Mouse (Mus musculus) urinary bladder, postnatal 10 days (tissue): ENCODE data around the gene Larp4.
A peak's percentile ranks its signal among the peaks of the same experiment; 100 is the strongest.
"Not testable (repeated sequence)": the region's sequence is repeated elsewhere in the genome, so short reads cannot be mapped to it uniquely, and the experiment has no call there.

Experiments
- DNase-seq: peaks from one replicate; pipeline ENCODE4 v3.0.0; 2022; ENCODE audit warnings: low spot score

Larp4 gene

DNA sequence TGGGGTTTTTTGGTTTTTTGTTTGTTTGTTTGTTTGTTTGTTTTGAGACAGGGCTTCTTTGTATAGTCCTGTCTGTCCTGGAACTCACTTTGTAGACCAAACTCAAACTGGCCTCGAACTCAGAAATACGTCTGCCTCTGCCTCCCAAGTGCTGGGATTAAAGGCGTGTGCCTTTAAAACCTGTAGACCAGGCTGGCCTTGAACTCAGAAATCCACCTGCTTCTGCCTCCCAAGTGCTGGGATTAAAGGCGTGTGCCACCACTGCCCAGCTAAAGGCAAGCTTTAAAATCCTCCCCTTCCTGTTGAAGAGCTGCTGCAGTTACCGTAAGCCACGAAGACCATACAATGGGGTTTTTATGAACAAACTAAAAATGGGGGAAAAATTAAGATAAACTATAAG is at the start of gene Larp4:
Larp4 (plus strand) TSS at position 301 of the 400 bp plus-strand sequence.
- DNase-seq = not testable (repeated sequence)

DNA sequence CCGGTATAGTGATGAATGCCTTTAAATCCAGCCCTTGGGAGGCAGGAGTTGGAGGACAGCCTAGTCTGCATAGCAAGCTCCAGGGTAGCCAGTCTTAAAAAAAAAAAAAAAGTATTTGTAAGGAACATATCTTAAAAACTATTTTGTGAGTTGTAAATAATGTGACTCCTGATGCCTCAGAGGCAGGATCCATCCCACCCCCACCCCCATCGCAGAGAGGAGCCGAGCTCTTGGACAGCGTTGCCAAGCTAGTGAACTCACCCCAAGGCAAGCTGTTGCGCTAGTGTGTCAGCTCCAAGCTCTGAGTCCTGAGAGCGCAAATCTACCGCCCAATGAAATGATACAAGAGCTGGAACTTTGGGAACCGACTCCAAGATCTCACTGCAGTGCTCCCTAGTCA is 38.6 kb upstream of the Larp4 start:
- DNase-seq = no peak

DNA sequence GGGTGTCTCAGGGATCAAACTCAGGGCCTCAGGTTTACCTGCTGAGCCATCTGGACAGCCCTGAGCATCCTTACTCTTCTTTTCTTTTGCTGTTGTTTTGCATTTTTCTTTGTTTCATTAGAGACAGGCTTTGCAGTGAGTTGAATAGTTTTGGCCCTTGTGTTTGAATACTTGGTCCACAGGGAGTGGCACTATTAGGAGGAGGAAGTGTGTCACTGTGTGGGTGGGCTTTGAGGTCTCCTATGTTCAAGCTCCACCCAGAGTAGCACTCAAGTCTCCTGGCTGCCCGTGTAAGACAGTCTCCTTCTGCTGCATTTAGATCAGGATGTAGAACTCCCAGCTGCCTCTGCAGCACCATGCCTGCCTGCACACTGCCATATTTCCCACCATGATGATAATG is 35.4 kb upstream of the Larp4 start:
- DNase-seq = no peak

DNA sequence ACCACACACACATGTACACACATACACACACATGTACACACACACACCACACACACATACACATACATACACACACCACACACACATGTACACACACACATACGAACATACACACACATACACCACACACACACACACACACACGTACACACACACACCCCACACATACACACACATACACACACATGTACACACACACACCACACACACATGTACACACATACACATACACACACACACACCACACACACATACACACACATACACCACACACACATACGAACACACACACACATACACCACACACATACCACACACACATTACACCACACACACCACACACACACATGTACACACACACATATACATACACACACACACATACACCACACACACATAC is 33.2 kb upstream of the Larp4 start:
- DNase-seq = no peak

DNA sequence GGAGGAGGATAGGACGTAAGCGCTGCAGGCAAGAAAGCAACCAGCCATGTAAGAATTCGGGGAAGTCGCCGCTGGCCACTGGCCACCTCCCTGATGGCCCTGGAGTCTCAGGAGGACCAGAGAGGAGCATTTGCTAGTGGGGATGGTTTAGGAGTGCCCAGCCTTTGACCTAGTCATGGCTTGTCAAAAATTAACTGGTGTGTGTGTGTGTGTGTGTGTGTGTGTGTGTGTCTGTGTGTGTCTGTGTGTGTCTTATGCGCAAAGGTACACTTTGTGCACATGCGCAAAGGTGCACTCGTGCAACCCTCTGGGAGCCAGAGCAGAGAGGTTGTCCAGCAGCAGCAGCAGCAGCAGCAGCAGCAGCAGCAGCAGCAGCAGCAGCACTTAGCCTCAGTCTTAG is 32.0 kb upstream of the Larp4 start:
- no peak for DNase-seq

DNA sequence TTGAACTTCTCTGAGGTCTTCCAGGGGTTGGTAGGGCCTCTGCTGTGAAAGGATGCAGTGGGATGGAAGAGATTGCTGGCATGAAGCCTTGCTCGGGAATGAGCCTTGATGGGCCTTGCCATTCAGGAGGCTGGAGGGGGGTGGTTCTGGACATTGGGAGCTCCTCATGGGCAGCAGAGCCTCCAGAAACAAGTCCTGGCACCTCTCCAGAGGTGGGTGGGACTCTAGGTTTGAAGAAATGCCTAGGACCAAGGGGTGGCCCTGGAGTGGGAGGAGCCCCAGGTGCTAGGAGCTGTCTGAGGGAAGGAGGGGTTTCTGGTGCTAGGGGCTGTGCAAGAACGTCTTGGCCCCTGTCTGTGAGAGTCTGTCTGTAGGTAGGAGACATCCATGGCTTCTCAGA is 29.4 kb upstream of the Larp4 start:
- no peak for DNase-seq

DNA sequence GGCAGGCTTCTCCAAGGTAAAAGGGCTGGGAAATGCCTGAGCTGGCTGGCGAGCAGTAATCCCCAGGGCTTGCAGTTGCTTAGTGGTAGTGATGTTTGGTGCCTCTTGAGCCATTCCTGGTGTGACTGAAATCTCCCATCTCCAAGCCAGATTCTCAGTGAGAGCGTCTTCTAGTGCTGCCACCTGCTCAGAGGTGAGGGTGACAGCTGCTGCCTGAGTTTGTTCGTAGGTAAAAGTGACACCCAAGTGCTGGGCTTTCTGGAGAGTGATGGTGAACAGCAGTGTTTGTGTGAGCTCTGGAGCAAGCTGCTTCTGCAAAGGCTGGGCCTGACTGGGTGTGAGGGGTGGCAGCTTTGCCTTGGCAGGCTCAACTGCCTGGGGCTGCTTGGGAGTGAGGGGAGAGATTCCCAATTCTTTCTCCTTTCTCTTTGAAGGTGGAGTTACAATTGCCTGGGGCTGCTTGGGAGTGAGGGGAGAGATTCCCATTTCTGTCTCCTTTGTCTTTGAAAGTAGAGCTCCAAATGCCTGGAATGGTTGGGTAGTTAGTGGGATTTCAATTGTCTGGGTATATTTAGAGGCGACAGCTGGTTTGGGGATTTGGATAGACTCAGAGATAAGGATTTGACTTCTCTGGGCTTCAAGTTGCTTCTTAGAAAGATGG is 28.8 kb upstream of the Larp4 start:
- no peak for DNase-seq

DNA sequence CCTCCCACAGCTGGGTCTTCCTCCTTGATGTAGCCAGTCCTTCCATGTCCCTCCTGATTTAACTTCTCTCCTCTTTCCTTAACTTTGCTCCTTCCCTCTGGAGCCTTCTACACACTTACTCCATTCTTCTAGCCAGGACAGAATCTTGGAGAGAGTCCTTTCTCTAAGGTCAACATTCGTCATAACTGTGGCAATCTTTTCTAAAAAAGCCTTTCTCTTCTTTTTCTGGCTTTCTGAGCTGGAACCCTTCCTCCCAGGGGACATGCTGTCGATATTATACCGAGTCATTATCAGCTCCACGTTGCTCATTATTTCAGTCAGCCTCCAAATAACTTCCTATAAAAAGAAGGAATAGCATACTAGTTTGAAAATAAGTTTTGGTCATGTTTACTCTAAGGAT is 14.5 kb upstream of the Larp4 start:
- DNase-seq = no peak

DNA sequence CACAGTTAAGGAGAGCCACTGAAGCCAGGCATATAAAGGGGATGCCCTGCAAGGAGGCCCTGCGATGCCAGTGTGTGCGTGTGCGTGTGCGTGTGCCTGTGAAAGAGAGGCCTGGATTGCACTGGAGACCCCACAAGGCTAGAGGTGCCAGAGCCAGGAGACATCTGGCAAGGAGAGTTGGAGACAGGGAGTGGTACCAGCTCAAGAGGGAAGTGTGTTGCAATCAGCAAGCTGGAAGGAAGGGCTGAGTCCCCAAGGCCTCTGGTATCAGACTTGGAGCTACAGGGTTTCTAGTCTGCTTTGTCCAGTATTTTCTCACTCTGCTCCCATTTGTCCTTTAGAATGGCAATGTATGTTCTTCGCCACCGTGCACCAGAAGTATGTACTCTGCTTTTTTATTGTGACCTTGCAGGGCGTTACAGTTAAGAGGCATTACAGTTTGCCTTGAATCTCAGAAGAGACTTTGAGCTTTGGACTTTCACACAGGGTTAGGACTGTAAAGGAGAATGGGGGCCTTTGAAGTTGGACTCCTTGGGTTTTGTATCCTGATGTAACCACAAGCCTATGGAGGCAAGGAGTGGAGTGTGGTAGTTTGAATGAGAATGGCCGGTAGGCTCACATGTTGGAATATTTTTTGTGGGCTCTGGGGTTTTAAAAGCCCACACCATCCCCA is 4.6 kb upstream of the Larp4 start:
- DNase-seq = no peak

DNA sequence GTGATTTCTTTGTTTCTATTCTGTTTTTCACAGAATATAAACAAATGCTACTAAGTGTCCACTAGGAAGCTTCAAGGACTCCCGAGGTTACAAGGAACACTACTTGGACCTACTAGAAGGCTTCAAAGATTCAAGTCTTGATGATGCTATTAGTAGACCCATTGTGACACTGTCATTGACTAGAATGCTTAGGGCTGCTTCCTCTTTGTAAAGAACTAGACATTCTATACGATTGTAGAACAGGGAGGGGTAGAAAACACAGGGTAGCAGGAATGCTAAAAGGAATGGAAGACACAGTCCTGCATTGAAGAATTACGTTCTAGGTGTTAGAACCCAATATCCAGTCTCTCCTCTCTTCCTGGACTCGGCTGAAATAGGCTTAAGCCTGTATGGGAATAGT is 2.9 kb upstream of the Larp4 start, which contains the start of gene Fam186a:
Fam186a (minus strand) TSS at position 101 of the 400 bp plus-strand sequence.
- DNase-seq = no peak

DNA sequence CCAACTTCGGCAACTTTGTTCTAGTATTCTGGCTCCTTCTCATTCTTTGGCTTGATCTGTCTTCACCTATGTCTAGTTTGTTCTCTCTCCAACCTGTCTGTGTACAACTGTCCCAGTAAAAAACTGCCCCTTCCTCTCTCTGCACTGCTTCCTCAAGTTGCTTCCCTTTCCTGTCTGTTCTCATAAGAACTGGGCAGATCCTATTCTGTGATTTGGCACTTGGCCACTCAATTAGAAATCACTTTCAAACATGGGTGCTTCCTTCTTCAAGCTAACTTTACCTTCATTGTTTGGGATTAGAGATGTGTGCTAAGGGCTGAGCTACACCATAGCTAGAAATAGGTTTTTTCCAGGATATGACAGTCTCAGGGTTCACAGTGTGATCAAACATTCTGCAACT is 741 bp downstream of the Larp4 start:
- no peak for DNase-seq

DNA sequence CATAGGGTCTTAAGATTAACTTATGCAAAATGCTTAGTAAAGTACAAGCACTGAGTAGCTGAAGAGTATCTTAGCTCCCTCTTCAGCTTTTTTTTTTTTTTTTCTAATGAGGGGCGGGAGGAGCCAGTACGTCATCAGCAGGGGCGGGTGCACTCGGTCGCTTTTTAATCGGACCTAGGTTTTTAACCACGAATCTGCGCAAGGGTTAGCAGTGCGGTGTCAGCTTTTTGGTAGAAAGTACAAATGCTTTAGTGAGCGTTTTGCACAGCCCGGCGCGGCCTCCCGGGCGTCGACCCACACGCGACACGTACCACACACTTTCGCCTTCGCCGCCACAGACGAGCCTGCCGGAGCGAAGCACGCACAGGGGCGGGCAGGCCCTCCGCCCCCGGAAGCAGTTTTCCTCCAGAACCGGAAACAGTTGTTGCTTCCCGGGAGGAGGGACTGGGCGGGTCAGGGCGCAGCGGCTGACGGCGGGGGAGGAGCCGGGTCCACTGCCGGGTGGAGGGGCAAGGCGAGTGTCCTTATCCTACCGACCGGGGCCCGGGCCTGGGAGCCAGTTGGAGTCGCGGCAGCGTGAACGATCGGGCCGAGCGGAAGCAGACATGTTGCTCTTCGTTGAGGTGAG is 2.6 kb downstream of the Larp4 start:
- peak; percentile 91 for DNase-seq

DNA sequence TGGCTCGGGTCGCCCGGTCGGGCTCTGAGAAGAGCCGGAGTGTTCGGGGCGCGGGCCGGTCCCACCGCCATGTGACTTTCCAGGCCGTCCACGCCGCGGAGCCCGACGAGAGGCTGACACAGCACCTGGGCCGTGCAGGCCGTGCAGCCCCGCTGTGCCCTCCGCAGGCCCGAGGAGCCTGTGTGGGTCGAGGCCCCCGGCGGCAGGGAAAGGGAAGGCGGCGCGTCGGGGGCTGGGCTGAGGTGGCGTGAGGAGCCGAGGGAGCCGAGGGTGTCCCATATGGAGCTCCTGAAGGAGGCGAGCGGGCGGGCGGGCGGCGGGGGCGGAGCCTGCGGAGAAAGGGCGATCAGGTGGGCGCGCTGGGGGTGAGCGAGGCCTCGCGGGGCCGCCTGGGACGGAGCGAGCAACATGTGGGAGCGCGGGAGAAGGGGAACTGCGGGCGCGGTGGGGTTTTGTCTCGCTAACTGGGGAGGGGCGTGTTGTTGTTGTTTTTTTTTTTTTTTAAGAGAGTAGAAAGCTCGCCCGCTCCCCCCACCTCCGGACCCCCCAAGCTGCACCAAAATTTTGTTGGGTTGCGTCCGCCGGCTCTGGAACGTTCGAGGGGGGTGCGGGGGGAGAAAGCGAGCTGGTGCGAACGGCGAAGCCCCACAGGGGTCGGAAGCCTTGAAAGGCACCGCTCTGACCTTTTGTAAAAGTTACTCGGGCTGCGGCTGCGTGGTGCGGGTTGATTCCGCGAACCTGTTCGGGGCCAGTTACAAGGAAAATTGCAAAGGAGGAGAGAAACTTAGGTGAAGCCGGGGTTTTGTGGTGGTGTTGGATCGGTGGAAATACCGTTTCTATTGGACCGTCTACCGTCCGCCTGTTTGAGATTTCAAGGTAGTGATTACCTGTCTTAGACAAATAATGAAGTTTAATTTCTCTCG is 3.4 kb downstream of the Larp4 start:
- peak; percentile 18 for DNase-seq

DNA sequence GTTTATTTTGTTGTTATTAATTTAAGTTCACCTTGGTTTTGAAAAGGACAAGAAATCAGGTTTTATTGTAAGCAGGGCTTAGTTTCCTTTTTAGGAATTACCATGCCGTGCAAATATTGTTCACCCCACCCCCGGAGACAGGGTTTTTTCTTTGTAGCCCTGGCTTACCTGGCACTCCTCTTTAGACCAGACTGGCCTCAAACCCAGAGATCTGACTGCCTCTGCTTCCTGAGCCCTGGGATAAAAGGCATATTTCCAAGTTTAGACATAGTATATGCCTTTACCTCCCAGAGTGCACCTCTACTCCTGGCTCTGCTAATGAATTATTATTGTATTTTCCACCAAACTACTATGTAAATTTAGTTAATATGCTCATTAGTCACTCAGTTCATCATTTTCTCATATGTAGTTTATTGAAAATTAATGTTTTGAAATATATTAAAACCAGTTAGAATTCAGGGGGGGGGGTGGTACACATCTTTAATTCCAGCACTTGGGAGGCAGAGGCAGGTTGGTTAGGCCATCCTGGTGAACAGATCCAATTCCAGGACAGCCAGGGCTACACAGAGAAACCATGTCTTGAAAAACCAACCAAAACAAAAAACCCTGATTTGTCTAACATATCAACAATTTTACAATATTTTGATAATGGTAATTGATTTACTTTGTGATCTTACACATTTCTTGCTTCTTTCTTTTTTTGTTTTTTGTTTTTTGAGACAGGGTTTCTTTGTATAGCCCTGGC is 4.8 kb downstream of the Larp4 start:
- no peak for DNase-seq

DNA sequence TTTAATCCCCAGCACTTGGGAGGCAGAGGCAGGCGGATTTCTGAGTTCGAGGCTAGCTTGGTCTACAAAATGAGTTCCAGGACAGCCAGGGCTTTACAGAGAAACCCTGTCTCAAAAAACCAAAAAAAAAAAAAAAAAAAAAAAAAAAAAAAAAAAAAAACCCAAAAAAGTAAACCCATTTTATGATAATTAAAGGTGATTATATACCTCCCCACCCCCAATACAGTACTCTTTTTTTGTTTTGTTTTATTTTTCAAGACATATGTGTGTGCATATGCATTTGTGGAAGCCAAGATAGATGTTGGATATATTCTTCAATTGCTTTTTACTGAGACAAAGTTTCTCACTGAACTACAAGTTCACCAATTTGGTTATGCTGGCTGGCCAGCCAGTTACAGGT is 6.3 kb downstream of the Larp4 start:
- DNase-seq = not testable (repeated sequence)

DNA sequence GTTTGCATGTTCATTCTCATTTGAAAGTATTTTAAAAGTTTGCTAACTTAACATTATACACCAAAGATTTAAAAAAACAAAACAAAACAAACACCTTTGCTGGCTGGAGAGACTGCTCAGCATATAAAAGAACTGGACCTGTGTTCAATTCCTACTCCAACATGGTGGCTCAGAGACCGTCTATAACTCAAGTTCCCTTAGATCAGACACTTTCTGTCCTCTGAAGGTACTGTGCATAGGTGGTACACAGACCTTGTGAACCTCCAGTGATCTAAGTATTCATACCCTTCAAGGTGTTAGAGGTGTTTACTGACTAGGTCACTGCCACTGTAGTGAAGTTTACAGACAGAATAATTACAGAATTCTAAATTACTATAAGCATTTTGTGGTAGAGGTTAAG is 9.4 kb downstream of the Larp4 start:
- no peak for DNase-seq

DNA sequence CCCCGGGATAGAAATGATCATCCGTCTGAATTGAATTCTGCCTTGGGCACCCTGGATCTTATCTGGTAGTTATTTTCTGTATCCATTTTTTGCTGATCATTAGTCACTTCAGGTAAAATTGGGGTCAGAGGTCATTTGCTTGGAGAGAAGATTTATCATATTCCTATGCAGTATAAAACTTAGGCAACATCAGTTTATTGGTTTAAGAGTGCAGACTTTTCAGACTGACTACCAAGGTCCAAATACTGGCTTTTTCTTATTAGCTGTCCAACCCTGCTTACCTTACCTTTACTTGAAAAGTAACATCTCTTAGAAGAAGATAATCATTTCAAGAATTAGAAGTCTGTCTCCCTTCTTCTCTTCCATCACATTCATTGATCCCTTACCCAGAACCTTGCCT is 9.8 kb downstream of the Larp4 start:
- no peak for DNase-seq

DNA sequence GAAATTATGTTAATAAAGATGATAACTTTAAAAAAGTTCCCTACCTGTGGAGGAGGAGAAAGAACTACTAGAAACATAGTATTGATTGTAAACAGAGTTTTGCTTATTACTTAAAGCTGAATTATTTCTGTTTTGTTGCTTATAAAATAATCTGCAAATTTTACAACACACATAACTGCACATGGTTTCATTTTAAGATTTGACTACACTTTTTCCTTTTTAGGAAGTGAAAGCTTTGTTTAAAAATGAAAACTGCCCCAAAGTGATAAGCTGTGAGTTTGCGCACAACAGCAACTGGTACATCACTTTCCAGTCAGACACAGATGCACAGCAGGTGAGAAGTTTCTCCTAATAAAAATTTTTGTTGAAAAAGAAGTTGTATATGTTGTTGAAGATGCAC is 23.2 kb downstream of the Larp4 start:
- no peak for DNase-seq

DNA sequence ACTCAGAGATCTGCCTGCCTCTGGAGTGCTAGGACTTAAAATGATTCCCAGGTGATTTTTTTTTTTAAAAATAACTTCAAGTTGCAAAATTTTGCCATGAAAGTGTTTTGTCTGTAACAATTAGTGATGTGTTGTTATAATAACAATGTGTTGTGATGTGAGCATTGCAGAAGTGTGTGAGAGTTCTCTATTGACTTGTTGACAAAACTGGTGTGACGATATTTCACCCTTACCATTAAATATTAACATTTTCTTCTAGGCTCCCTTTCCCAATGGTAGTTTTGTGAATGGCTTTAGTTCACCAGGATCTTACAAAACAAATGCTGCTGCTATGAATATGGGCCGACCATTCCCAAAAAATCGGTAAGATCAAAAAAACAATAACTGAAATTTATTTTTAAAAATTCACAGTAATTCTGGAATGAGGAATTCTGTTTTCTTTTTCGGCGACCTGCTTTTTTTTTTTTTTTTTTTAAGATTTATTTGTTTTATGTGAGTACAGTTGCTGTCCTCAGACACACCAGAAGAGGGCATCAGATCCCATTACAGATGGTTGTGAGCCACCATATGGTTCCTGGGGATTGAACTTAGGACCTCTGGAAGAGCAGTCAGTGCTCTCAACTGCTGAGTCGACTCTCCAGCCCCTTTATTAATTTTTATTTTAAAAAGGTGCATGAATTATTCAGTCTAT is 27.4 kb downstream of the Larp4 start:
- no peak for DNase-seq

DNA sequence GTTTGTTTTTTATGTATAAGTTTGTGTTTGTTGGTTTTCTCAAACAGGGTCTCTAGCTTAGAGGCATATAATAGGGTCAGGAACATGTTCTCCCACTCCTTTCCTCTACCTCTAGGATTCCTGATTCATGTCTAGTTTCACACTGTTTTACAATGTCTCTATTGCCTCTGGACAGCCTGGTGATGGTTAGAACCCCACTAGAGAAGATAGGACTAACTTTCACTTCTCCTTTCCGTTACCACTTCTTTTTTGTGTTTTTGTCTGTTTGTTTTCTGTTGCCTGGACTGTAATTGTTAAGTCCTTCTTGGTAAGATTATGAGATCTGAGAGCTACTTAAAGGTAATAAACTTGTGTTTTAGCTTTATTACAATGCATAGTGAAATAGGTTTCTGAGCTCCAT is 29.5 kb downstream of the Larp4 start:
- no peak for DNase-seq

DNA sequence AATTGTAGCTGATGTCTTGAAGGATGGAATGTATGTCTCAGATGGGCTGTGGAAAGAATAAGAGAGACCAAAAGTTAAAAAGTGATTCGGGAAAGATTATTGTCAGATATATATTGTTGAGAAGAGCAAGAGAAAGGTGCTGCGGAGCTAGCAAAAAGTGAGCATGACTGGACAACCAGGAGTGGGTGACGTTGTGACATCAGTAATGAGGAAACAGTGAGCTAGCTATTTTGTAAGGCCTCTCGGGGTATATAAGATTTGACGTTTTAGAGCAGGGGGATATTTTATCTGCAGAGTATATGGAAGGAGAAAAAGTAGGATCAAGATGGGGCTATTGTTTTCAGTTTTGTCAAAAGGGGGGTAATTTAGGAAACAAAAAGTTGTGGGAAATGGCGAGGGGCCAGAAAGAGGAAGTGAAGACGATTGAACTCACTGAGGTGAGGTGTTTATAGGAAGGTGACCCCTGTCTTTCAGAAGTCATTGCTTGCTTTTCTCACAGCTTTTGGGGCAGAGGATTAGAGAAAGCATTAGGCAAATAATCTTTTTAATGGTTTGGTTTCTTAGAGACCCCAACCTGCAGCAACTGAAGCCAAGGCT is 34.9 kb downstream of the Larp4 start:
- no peak for DNase-seq
